Mouse (Mus musculus) forebrain, embryonic 15.5 days (tissue): ENCODE results near the gene Stox2. TPM values are rescaled to one million over a fixed set of nuclear protein-coding genes. Genes with fewer than 3 reads are reported as not detected.

ENCODE experiments used
- ATAC-seq: fragments of 200-750 bp; cut with Nextera tagmentation; replicated peaks from 2 replicates; pipeline ENCODE4 v1.8.0; 2017; ENCODE audit warnings: mild to moderate bottlenecking, moderate TSS enrichment, moderate library complexity
- H3K27ac ChIP-seq: fragments of 300-500 bp; sonication (generic); replicated peaks from 2 replicates; pipeline ENCODE4 v1.5.1; 2015; ENCODE audit warnings: mild to moderate bottlenecking, inconsistent platforms
- H3K27me3 ChIP-seq: fragments of 300-500 bp; sonication (generic); 2 replicates; pipeline ENCODE4 v1.6.1; 2015; ENCODE audit warnings: inconsistent platforms
- H3K36me3 ChIP-seq: fragments of 300-500 bp; sonication (generic); 2 replicates; pipeline ENCODE4 v1.6.1; 2015; ENCODE audit warnings: mild to moderate bottlenecking, inconsistent platforms
- H3K4me1 ChIP-seq: fragments of 300-500 bp; sonication (generic); 2 replicates; pipeline ENCODE4 v1.6.1; 2015; ENCODE audit warnings: inconsistent platforms
- H3K4me2 ChIP-seq: fragments of 300-500 bp; sonication (generic); replicated peaks from 2 replicates; pipeline ENCODE4 v1.6.1; 2015; ENCODE audit warnings: mild to moderate bottlenecking, inconsistent platforms
- H3K4me3 ChIP-seq: fragments of 300-500 bp; sonication (generic); 2 replicates; pipeline ENCODE4 v1.5.1; 2015; ENCODE audit warnings: mild to moderate bottlenecking, inconsistent platforms
- H3K9ac ChIP-seq: fragments of 300-500 bp; sonication (generic); replicated peaks from 2 replicates; pipeline ENCODE4 v1.6.1; 2015; ENCODE audit warnings: mild to moderate bottlenecking, inconsistent platforms
- H3K9me3 ChIP-seq: fragments of 300-500 bp; sonication (generic); 2 replicates; pipeline ENCODE4 v1.6.1; 2016; ENCODE audit warnings: inconsistent platforms
- WGBS: fragments of 180-500 bp; shearing (Covaris S2); methylation state at CpG from one replicate; pipeline ENCODE4 v1.1.7; 2015; ENCODE audit warnings: mixed read lengths; 5-methylcytosine and 5-hydroxymethylcytosine counted together
- polyA plus RNA-seq: library from polyadenylated mRNA; unstranded; fragments of >200 nt; fragmentation: Nextera tagmentation; extraction: Ambion mirVana; gene quantifications from 2 replicates; pipeline ENCODE4 v1.2.1, GENCODE M21; 2015

Stox2 gene
- polyA plus RNA-seq, 1 experiment from 2014 or later = 47.2 TPM

GRCm38 (mm10) chr8:47218021-47218420, 228.1 kb downstream of the Stox2 start:
- Histone ChIP-seq H3K27ac (peak overlapping the region; percentile 77), H3K9me3 (no peaks in the 10 kb centered on the region), H3K4me1 (peaks cover 58% of the 10 kb centered on the region), H3K36me3 (no peaks in the 10 kb centered on the region), H3K27me3 (no peaks in the 10 kb centered on the region), H3K9ac (no peak overlapping the region; the same call in 1 of the 2 replicates), H3K4me3 (no peak overlapping the region), H3K4me2 (no peak overlapping the region)
- peak; percentile 80 for ATAC-seq
- WGBS = 22% methylated on average over 8 of the region's 8 CpGs

- Histone ChIP-seq H3K4me1 (peaks cover 35% of the 10 kb centered on the region), H3K9me3 (no peaks in the 10 kb centered on the region), H3K4me3 (no peak overlapping the region), H3K9ac (no peak overlapping the region), H3K27ac (no peak overlapping the region), H3K27me3 (no peaks in the 10 kb centered on the region), H3K4me2 (no peak overlapping the region), H3K36me3 (no peaks in the 10 kb centered on the region)
- no peak for ATAC-seq
- 92% methylated on average over 9 of the region's 9 CpGs for WGBS
These were observed 234.0 kb downstream of the Stox2 start for GRCm38 (mm10) chr8:47212124-47212523.

DNA sequence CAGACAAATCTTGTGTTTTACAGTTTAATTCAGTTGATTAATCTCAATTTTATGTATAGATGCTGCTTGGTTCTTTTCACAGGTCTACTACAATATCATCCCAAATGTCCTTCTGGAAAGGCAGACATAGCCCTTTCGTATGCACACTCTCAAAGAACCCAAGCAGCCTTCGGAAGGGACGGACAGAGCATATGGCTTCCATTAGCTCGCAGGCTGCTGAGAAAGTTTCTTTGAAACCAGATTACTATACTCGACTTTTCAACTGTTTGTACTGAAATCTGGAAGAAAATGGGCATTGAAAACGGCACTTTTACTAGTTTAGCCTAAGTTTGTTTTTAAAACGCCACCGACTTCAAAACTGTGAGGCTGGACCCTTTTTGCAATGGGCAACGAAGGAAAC, 234.9 kb downstream of the Stox2 start:
- H3K4me1 ChIP-seq = peaks cover 38% of the 10 kb centered on the region
- 82% methylated on average over 9 of the region's 9 CpGs for WGBS
- no peaks in the 10 kb centered on the region for H3K9me3 ChIP-seq
- no peak overlapping the region for H3K27ac ChIP-seq
- H3K4me3 ChIP-seq = no peak overlapping the region
- no peak overlapping the region for H3K4me2 ChIP-seq
- H3K9ac ChIP-seq = no peak overlapping the region
- H3K27me3 ChIP-seq = no peaks in the 10 kb centered on the region
- ATAC-seq = no peak
- no peaks in the 10 kb centered on the region for H3K36me3 ChIP-seq

- no peaks in the 10 kb centered on the region for H3K27me3 ChIP-seq
- H3K4me1 ChIP-seq = peaks cover 38% of the 10 kb centered on the region
- no peak overlapping the region for H3K4me2 ChIP-seq
- WGBS = 73% methylated on average over 4 of the region's 4 CpGs
- no peak overlapping the region for H3K4me3 ChIP-seq
- no peak overlapping the region for H3K9ac ChIP-seq
- peak; percentile 60 for ATAC-seq
- H3K27ac ChIP-seq = no peak overlapping the region
- H3K36me3 ChIP-seq = no peaks in the 10 kb centered on the region
- H3K9me3 ChIP-seq = no peaks in the 10 kb centered on the region
These were observed 237.9 kb downstream of the Stox2 start for GRCm38 (mm10) chr8:47208246-47208645.

DNA sequence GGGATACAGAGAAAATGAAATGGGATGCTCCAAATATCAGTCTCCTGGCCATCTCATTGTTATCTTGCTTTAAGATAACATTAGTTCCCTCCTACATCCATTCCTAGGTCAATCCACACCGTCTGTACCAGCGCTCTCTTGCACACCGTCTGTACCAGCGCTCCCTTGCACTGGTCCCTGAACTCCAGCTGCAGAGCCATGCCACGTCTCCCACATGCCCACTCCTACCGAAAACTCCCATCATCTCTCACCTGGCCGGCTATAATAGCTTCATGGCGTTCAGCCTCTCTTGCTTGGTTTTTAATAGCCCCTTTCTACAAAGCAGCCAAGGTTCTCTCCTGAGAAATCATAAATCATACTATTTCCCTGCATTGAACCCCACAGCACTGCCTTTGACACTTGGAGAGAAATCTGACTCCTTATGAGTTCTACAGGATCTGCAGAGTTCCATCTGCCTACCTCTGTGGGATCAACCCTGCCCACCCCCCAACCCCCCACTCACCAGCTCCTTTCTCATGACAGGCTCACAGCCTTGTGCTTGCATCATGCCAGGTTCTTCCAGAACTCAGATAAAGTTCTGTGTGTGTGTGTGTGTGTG, 239.4 kb downstream of the Stox2 start:
- Histone ChIP-seq H3K4me3 (no peak overlapping the region), H3K9ac (no peak overlapping the region), H3K4me2 (no peak overlapping the region), H3K9me3 (no peaks in the 10 kb centered on the region), H3K4me1 (peaks cover 37% of the 10 kb centered on the region), H3K27ac (no peak overlapping the region), H3K36me3 (no peaks in the 10 kb centered on the region), H3K27me3 (no peaks in the 10 kb centered on the region)
- WGBS = 88% methylated on average over 8 of the region's 8 CpGs
- ATAC-seq = 0 out of 2 replicates have a peak, but pooled peaks have one; percentile 15

DNA sequence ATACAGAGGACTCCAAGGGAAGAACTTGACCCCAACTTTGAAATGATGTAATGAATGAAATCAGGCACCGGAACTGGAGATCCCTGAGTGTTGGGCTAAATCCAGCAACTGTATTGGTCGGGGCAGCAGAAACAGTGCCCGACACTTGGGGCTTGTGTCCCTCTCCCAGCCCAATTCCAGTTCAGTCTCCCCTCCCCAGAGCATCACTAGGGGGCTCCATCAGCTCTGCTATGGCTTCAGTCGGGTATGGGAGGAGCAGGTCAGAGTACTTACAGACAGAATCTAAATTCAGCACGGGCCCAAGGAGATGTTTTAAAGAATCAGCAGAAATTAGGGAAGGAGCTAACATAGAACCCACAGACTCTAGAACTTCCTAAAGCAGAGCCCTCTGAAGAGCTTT, 240.7 kb downstream of the Stox2 start:
- H3K4me1 ChIP-seq = peaks cover 29% of the 10 kb centered on the region
- H3K36me3 ChIP-seq = peaks cover 10% of the 10 kb centered on the region
- H3K9me3 ChIP-seq = no peaks in the 10 kb centered on the region
- no peak overlapping the region for H3K27ac ChIP-seq
- no peaks in the 10 kb centered on the region for H3K27me3 ChIP-seq
- no peak for ATAC-seq
- no peak overlapping the region for H3K4me3 ChIP-seq
- no peak overlapping the region for H3K9ac ChIP-seq
- no peak overlapping the region for H3K4me2 ChIP-seq
- WGBS = 88% methylated on average over 5 of the region's 5 CpGs

DNA sequence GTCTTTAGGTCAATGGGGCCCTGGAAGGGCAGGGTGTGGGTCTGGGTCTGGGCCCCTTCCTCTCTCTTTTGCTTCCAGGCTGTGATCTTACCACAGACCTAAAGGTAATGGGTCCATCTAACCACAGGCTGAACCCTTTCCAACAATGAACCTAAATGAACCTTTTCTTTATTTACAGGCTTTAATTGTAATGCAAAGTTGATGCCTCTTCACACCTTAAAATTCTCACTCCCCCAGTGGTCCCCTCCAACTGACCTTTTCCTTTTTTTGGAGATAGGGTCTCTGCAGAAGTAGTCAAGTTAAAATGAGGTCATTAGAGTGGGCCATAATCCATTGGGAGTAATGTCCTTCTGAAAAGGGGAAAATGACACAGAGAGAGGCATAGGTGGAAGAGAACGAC, 249.8 kb downstream of the Stox2 start:
- H3K27me3 ChIP-seq = no peaks in the 10 kb centered on the region
- peaks cover 40% of the 10 kb centered on the region for H3K36me3 ChIP-seq
- no peak overlapping the region for H3K4me3 ChIP-seq
- 83% methylated on average over 1 of the region's 1 CpGs for WGBS
- no peaks in the 10 kb centered on the region for H3K4me1 ChIP-seq
- no peak for ATAC-seq
- H3K9me3 ChIP-seq = no peaks in the 10 kb centered on the region
- H3K9ac ChIP-seq = no peak overlapping the region
- no peak overlapping the region for H3K4me2 ChIP-seq
- H3K27ac ChIP-seq = no peak overlapping the region

- WGBS = 95% methylated on average over 29 of the region's 29 CpGs
- H3K27ac ChIP-seq = no peak overlapping the region
- no peak; the same call in 1 of the 2 replicates for ATAC-seq
- no peak overlapping the region for H3K9ac ChIP-seq
- no peaks in the 10 kb centered on the region for H3K4me1 ChIP-seq
- H3K27me3 ChIP-seq = no peaks in the 10 kb centered on the region
- H3K9me3 ChIP-seq = no peaks in the 10 kb centered on the region
- no peak overlapping the region for H3K4me2 ChIP-seq
- H3K36me3 ChIP-seq = peaks cover 47% of the 10 kb centered on the region
- H3K4me3 ChIP-seq = no peak overlapping the region
These were observed 252.7 kb downstream of the Stox2 start for GRCm38 (mm10) chr8:47193321-47193996.

GRCm38 (mm10) chr8:47191444-47192365, 254.5 kb downstream of the Stox2 start:
- Histone ChIP-seq H3K4me1 (no peaks in the 10 kb centered on the region), H3K9me3 (no peaks in the 10 kb centered on the region), H3K4me3 (no peak overlapping the region), H3K27ac (no peak overlapping the region), H3K9ac (no peak overlapping the region), H3K4me2 (no peak overlapping the region), H3K27me3 (no peaks in the 10 kb centered on the region), H3K36me3 (peaks cover 54% of the 10 kb centered on the region)
- ATAC-seq = no peak
- 94% methylated on average over 18 of the region's 18 CpGs for WGBS

DNA sequence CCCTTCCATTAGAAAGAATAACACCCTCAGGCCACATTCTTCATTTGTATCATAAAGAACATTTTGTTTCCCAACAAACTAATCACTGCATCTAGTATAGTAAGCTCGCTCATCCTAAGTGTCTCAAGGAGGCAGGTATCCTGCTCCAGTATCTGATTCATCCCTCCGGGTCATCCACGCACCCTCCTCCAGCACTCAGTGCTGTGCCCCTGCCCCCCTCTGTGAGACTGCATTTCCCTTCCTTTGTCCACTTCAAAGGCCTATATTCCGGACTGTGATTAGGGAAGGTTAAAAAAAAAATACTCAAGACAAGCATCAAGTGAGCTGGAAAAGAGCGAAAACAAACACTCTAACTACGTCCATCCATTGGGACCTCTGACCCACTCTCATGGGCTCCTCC, 260.8 kb downstream of the Stox2 start:
- 0 out of 2 replicates have a peak, but pooled peaks cover 3% of the 10 kb centered on the region for H3K4me1 ChIP-seq
- peaks cover 41% of the 10 kb centered on the region for H3K36me3 ChIP-seq
- no peak for ATAC-seq

GRCm38 (mm10) chr8:47182771-47183558, 263.2 kb downstream of the Stox2 start:
- Histone ChIP-seq H3K9ac (no peak overlapping the region), H3K4me3 (no peak overlapping the region), H3K4me2 (no peak overlapping the region), H3K36me3 (peaks cover 34% of the 10 kb centered on the region), H3K9me3 (no peaks in the 10 kb centered on the region), H3K4me1 (0 out of 2 replicates have a peak, but pooled peaks cover 3% of the 10 kb centered on the region), H3K27ac (no peak overlapping the region), H3K27me3 (no peaks in the 10 kb centered on the region)
- WGBS = 78% methylated on average over 6 of the region's 6 CpGs
- no peak for ATAC-seq

More for the DNA sequence above, 260.8 kb downstream of the Stox2 start:
- Histone ChIP-seq H3K27me3 (no peaks in the 10 kb centered on the region), H3K4me3 (no peak overlapping the region), H3K4me2 (no peak overlapping the region), H3K27ac (no peak overlapping the region), H3K9ac (no peak overlapping the region), H3K9me3 (no peaks in the 10 kb centered on the region)
- 53% methylated on average over 6 of the region's 6 CpGs for WGBS
